9 mouse cellular contexts compared by ENCODE assay signal in the genomic region with DNA sequence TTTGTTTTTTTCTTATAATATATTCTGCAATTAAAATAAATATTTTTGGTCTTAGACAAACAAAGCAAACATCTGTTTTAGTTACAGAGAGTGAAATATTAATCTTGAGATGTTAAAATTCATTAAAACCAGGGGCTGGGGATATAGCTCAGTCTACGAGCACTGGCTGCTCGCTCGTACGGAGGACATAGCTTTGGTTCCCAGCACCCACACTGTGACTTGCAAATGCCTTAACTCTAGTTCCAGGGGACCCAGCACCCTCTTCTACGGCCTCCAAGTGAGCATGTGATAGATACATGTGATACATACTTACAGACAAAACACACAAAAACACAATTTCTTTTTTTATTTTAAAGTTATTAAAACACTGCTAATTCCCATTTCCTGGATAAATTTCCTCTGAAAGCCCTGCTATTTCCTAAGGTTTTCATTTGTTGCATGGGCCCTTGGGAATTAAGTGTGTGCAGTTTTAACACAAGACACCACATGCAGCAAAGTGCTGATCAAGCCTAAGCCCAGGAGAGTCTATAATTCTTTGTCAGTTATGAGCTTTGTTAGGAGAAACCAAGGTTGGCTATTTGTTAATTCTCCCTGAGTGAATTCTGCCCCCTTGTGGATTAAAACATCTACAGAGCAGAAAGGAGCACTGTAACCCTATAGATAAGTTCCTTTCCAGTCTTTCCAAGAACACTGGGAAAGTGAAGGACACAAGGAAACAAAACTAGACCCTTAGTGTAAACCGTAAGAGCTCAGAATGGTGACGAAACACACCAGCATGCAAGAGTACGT. TPM values are rescaled to one million over a fixed set of nuclear protein-coding genes. Genes with fewer than 3 reads are reported as not detected.
A peak's percentile ranks its signal among the peaks of the same experiment; 100 is the strongest.
DNase-seq lines count a peak whose midpoint lies in the region; ATAC-seq and TF ChIP-seq lines count a peak whose summit lies in the region.
"Had no signal": no experiment of that assay in that cellular context is flagged by ENCODE, and none has a peak within 500 bp of the region (broad histone marks: within the 10 kb centered on the region; RNA-seq: fewer than 3 reads in every experiment).

No protein-coding gene starts in this region.

- no peaks in the 10 kb centered on the region for H3K9me3 ChIP-seq in heart, postnatal 0 days (replicated peaks; ENCODE audit: control insufficient read depth, low read length)

- intact Hi-C loops in gastrocnemius, adult 2 months (cut with DNase I), result loop anchor here (1.0 to 10.0 kb wide), 3 partner anchors 114 to 335 kb away; no protein-coding TSS in a partner anchor

- no peak overlapping the region for H3K27ac ChIP-seq in gastrocnemius, adult 2 months
- no peak overlapping the region for H3K27ac ChIP-seq in heart, postnatal 0 days (ENCODE audit: low read depth)

- H3K4me2 ChIP-seq in heart, postnatal 0 days (ENCODE audit: low read depth, low read length), result no peak overlapping the region

- no peak for TF ChIP-seq EP300 in heart, postnatal 0 days (IDR thresholded peaks at IDR 0.05; ENCODE audit: low read depth)

- 66% methylated on average over 8 of the region's 8 CpGs for WGBS in heart, postnatal 0 days

- H3K27me3 ChIP-seq in heart, postnatal 0 days (ENCODE audit: control insufficient read depth, insufficient read depth, low read length), result no peaks in the 10 kb centered on the region

- no peak overlapping the region for H3K4me3 ChIP-seq in gastrocnemius, adult 2 months
- H3K4me3 ChIP-seq in heart, postnatal 0 days (ENCODE audit: low read depth, low read length), result no peak overlapping the region
- H3K4me3 ChIP-seq: myocyte had no signal

- H3K9ac ChIP-seq in heart, postnatal 0 days (replicated peaks; ENCODE audit: low read depth, low read length), result no peak overlapping the region

- no peak for DNase-seq in gastrocnemius, adult 2 months
- DNase-seq in gastrocnemius, adult 8-10 months (ENCODE audit: low spot score in 2 of 2), result no peak
- peak; percentile 63 for DNase-seq in A20 (ENCODE audit: low read depth, low spot score)
- DNase-seq in cerebellum, adult 8-10 months, result peak; percentile 55
- DNase-seq in heart, postnatal 0 days (ENCODE audit: low spot score), result peak; percentile 83
- DNase-seq in lung, postnatal 36 days, result peak; percentile 73
- DNase-seq in Muller cell, postnatal 12 days (ENCODE audit: inconsistent ontology term), result no peak
- no peak for DNase-seq in urinary bladder, postnatal 4 days (ENCODE audit: low spot score in 2 of 2)

- peak; percentile 58; the same call in 1 of the 2 replicates for ATAC-seq in heart, postnatal 0 days (ENCODE audit: insufficient read depth, low read depth)

- no peaks in the 10 kb centered on the region for H3K36me3 ChIP-seq in heart, postnatal 0 days (replicated peaks; ENCODE audit: control insufficient read depth, insufficient read depth, low read length)

- peak; percentile 79 for TF ChIP-seq CTCF in gastrocnemius, adult 2 months (IDR thresholded peaks at IDR 0.05)
- TF ChIP-seq CTCF in heart, postnatal 0 days (IDR thresholded peaks at IDR 0.05; ENCODE audit: low read depth), result peak; percentile 79

- H3K4me1 ChIP-seq in heart, postnatal 0 days (ENCODE audit: control insufficient read depth, insufficient read depth), result no peaks in the 10 kb centered on the region

RNA-seq across cellular contexts. Expression of gene Hspa8, which starts 50.8 kb away (rescaled TPM):
- 1,000 to 10,000 TPM; 1,297 to 1,609 TPM for total RNA-seq in gastrocnemius, adult 2 months (2021)
- 1,000 to 10,000 TPM in 3 of 4 experiments, 100 to 1,000 TPM in 1; 996 to 1,351 (median 1,061) TPM for total RNA-seq in gastrocnemius, adult 8-10 months (2022)
- 2,627 and 2,715 TPM in 2 replicates for total RNA-seq in heart, postnatal 0 days (2014; rRNA removed; ENCODE audit: low replicate concordance)
- 1,298 and 1,386 TPM in 2 replicates for polyA plus RNA-seq in heart, postnatal 0 days (2015; fragmentation: Nextera tagmentation; extraction: Ambion mirVana)

Comparison
In these comparisons a context has a peak if more than half of its experiments do, and no peak if none do; other contexts are left out.
1. DNase-seq: peak in A20 (single experiment), cerebellum, adult 8-10 months (single experiment), heart, postnatal 0 days (single experiment) and lung, postnatal 36 days (single experiment); none in gastrocnemius, adult 2 months (single experiment), gastrocnemius, adult 8-10 months (0 of 2), Muller cell, postnatal 12 days (single experiment) and urinary bladder, postnatal 4 days (0 of 2).